Mouse (Mus musculus): ENCODE measurements at regions not wholly inside any gene's neighbourhood (a gene's known extent, or its start where the extent isn't known, plus 50 kb on each side); places are given as distances from the start of the nearest gene placed in this dataset.

- DNase-seq: no peak
These were observed 373.2 kb upstream of the Arpp21 start for GRCm38 (mm10) chr9:112608932-112609331.

- DNase-seq: no peak
These were observed 371.5 kb upstream of the Arpp21 start for GRCm38 (mm10) chr9:112607221-112607620.

GRCm38 (mm10) chr9:112595731-112596130, 360.0 kb upstream of the Arpp21 start:
- DNase-seq: no peak

GRCm38 (mm10) chr9:112590241-112590640, 354.5 kb upstream of the Arpp21 start:
- DNase-seq: no peak

- DNase-seq: no peak
These were observed 337.6 kb upstream of the Arpp21 start for GRCm38 (mm10) chr9:112573316-112573715.

GRCm38 (mm10) chr9:112561348-112561747, 325.6 kb upstream of the Arpp21 start:
- DNase-seq: no peak

- no peak for DNase-seq
These were observed 324.5 kb upstream of the Arpp21 start for GRCm38 (mm10) chr9:112560226-112560625.

GRCm38 (mm10) chr9:112537924-112538323, 302.2 kb upstream of the Arpp21 start:
- no peak for DNase-seq

GRCm38 (mm10) chr9:112525377-112525776, 289.6 kb upstream of the Arpp21 start:
- no peak for DNase-seq

GRCm38 (mm10) chr9:112523251-112523650, 287.5 kb upstream of the Arpp21 start:
- no peak for DNase-seq

GRCm38 (mm10) chr9:112510716-112511115, 275.0 kb upstream of the Arpp21 start:
- no peak for DNase-seq

GRCm38 (mm10) chr9:112506871-112507270, 271.1 kb upstream of the Arpp21 start:
- DNase-seq: no peak

GRCm38 (mm10) chr9:112498676-112499075, 262.9 kb upstream of the Arpp21 start:
- no peak for DNase-seq

- DNase-seq: no peak
These were observed 260.3 kb upstream of the Arpp21 start for GRCm38 (mm10) chr9:112495930-112496527.

- peak; percentile 1 to 2 for DNase-seq
These were observed 255.2 kb upstream of the Arpp21 start for GRCm38 (mm10) chr9:112490963-112491362.

GRCm38 (mm10) chr9:112476644-112477043, 240.9 kb upstream of the Arpp21 start:
- no peak for DNase-seq

- DNase-seq: no peak
These were observed 221.9 kb upstream of the Arpp21 start for GRCm38 (mm10) chr9:112457594-112457993.

- DNase-seq: peak; percentile 56 to 72
These were observed 219.0 kb upstream of the Arpp21 start for GRCm38 (mm10) chr9:112454706-112455105.

GRCm38 (mm10) chr9:112447515-112447914, 211.8 kb upstream of the Arpp21 start:
- no peak for DNase-seq

- no peak for DNase-seq
These were observed 211.2 kb upstream of the Arpp21 start for GRCm38 (mm10) chr9:112446981-112447380.

GRCm38 (mm10) chr9:112446027-112446352, 210.3 kb upstream of the Arpp21 start:
- DNase-seq: no peak

GRCm38 (mm10) chr9:112445230-112446026, 209.7 kb upstream of the Arpp21 start:
- no peak for DNase-seq

GRCm38 (mm10) chr9:112444220-112444619, 208.5 kb upstream of the Arpp21 start:
- no peak for DNase-seq

- no peak for DNase-seq
These were observed 200.4 kb upstream of the Arpp21 start for GRCm38 (mm10) chr9:112436094-112436493.
